Mouse (Mus musculus): ENCODE measurements around the gene Plvap.
A peak's percentile ranks its signal among the peaks of the same experiment; 100 is the strongest.

The Plvap gene

GRCm38 (mm10) chr8:71485142-71486135 is 26.1 kb downstream of the Plvap start, which contains the start of gene Ano8:
TSS of gene Ano8 (minus strand) at chr8:71485963.
- DNase-seq: peak; percentile 82 to 83

- no peak for DNase-seq
Observed at GRCm38 (mm10) chr8:71484736-71485135, 26.8 kb downstream of the Plvap start.

DNA sequence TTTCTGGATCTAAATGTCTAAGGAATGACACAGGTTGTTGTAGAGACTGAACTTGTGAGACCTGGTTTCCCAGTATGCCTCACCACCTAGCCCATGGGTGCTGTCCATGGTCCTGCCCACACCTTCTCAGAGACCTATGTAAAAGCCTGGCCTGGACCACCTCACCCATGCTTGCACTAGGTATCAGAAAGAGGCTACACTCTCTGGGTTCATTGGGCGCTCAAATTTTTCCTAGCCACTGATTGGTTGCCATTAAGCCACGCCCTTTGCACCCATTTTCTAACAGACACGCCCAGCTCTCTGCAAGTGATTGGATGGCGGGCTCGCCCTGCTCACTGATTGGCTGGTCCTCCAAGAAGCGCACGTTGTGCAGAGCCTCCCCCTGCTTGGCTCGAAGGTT is 27.6 kb downstream of the Plvap start:
- DNase-seq: peak in 1 of 2 experiments; percentile 51

DNA sequence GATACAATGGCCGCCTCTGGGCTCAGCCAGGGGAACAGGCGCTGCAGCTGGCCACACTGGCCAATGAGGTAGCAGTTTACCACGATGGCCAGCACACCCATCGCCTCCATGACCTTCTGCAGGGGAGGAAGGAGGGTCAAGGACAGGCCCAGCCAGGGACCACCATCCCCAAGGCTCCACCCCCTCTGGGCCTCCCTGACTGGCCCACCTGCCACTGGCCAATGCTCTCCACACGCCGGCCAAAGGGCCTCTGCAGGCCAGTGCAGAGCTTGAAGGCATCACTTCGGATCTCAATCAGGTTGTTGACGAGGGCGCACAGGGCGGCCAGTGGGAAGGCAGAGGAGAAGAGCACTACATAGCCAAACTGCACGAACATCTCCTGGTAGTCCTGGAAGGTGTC is 32.6 kb downstream of the Plvap start:
- no peak for DNase-seq

- DNase-seq: no peak
Observed at GRCm38 (mm10) chr8:71477196-71477845, 34.2 kb downstream of the Plvap start.

DNA sequence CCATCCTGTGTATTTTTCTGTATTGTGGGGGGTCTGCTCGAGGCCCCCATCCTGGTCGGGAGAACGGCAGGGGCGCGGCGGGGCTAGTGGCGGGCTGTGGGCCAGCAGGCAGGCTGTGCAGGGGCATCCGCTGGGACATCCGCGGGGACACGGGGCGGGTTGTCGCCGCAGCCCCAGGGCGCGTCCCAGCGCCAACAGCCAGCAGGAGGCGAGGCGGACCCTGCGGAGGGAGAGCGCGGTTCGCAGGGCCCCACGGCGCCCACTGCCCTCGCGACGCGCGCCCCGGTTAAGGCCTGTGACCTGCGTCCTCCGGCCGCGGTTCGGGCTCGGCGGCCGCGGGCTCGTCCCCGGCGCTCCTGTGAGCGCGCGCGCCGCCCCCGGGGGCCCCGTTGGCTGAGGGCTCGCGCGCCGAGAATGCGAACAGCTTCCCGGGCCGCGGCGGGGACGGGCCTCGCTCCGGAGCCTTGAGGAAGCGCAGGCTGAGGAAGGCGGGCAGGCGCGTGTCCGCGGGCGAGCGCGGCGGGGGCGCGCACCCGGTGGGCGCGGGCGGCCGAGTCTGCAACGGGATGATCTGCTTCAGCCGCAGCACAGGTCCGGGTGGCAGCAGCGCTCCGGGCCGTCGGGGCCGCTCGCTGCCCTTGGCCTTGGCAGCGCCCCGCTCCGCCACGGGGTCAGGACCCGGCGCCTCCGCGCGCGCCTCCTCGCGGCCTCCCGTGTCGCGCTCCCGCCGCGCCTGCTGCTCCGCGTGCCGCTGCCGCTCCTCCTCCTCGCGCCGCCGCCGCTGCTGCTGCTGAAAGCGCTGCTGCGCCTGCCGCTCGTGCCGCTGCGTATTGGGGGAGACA is 35.2 kb downstream of the Plvap start:
- peak; percentile 72 to 74 for DNase-seq

GRCm38 (mm10) chr8:71475702-71476075 is 35.9 kb downstream of the Plvap start:
- DNase-seq: no peak

DNA sequence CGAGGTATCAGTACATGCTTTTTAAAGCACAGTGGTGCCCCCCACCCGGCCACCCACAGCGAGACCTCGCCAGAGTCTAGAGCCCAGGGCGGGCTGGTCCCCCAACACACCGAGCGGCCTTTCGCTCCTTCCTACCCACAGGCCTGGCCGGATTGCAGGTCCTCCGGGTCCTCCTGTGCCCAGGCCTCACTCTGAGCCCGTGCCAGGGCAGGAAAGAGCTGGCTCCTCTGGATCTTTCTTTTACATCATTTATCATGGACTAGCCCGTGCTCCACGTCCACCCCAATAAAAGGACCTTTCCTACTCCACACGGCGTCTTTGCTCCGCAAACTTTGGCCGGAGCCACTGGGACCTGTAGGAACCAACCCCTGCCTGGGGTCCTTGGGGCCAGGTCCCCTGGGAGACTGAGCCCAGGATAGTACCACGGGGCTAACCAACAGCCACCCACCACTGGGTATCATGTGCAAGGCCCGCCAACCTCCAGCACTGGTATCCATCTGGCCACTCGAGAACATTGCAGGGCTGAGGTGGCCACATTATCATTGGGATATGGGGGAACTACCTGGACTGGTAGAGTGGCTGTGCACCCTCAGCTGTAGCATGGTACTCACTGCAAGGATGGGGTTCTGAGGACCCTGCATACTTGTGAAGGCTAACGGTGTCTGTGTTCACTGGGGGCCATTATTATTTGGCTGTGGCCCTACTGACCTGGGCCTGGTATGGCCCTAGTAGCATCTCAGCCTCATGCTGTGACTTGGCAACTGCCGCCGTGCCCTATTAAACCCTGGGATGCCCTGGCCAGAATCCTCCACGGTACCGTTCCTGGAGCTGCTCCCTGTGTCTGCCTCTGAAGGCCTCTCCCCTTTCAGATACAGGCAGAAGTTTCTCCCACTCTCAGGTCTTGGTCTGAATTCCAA is 36.5 kb downstream of the Plvap start:
- DNase-seq: no peak

DNA sequence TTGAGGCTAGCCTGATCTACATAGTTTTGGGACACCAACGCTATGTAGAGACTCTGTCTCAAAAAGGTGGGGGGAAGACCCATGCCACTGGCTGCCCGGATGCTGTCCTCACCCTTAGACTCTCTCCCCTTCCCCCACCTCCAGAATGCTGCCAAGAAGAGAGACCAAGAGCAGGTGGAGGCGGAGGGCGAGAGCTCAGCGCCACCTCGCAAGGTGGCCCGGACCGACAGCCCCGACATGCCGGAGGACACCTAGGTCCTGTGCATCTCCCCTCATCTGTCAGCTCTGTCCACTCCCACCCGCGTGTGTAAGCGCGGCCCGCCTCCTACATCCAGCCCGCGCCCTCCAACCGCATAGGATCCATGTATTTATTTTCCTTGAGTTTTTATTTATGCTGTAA is 37.2 kb downstream of the Plvap start:
- DNase-seq: no peak

DNA sequence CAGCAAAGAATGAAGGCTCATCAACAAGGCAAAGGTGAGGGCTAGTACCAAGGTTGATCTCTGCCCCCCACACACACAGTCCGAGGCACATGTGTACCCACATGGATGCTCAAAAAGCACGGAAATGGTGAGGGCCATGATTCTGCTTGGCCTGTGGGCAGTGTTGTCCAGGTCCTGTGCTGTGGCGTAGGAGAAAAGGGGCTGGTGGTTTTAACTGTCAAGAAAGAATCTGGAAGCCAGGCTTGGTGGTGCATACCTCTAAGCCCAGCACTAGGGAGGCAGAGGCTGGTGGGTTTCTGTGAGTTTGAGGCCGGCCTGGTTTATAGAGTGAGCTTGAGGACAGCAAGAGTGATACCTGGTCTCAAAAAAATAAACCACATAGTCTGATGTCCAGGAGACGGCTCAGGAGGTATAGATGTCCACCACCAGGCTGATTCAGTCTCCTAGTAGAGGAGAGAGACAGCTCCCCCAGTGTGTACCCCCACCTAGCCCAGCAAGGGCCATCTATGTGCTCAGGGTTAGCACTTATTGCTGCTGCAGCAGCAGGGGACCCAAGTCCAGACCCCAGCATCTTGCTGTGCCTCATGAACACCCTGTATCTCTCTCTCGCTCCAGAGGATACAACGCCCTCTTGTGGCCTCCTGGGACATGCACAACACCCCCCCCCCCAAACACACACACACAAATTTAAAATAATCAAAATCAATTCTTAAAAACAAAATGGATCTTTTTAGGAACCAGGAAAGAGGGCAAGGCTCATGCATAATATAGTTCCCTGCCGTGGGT is 38.8 kb downstream of the Plvap start:
- no peak for DNase-seq

- DNase-seq: no peak
Observed at GRCm38 (mm10) chr8:71471861-71472260, 39.7 kb downstream of the Plvap start.

DNA sequence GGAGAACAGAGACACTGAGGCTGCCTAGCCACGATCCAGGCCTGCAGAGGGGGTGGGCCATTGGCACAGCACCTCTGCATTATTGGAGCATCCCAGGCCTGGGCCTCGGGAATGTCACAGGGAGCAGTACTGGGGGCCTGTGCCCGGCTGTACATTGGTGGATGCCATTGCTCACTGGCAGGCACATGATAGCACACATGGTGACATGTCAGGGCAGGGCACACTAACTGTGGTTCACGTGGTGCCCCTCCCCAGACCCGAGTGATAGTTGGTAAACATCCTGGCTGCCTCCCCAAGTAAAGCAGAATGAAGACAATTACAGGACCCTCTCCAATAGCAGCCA is 40.7 kb downstream of the Plvap start:
- no peak for DNase-seq

DNA sequence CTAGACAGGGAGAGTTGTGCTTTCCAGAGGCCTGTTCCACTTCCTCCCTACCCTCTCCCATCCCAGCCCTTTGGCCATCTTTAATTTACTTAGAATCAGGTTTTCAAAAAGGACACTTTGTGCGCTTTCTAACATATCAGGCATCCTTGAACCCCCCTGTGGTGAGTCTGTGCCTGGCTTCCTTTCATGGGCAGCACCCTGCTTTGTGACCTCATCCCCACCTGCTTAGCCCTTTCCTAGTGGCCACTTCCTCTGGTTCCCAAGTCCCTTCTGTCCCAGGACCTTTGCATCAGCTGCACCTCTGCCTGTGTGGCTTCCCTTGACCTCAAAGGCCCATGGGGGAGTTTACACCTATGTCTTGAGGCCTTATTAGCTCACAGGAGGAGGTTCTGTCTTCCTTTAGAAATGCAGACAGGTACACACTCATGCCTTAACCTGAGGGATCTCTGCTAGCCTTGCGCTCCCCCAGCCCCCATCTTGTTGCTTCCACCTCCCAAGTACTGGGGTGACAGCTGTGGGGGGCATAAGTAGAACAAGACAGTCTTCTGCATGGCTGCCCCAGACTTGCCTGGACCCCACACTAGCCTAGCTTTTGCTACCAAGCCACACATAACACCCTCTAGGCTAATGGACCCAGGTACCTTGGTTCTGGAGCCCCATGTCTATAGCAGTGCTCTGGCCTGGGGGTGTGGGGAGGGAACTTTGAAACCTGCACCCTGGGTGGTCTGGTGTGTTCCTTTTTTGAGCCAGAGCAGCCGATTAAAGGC is 41.2 kb downstream of the Plvap start:
- no peak for DNase-seq

DNA sequence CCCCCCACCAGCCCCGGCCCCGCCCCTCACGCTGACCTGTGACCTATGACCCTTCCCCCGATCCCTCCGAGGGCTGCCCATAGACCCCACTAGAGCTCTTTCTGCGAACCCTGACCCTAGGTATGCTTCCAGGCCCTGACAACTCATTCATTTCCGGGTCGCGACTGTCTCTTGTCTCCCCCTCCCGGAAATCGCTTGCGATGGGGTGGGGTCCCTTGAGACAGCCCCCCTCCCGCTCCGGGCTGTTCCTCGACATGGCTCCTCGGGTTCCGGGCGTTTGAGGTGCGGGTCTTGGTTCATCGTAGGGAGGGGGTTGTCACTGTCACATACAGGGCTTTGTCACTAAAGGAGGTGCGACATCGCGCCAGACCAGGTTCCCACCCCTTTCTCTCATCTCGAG is 42.1 kb downstream of the Plvap start:
- DNase-seq: peak in 1 of 2 experiments; percentile 51

GRCm38 (mm10) chr8:71468916-71469315 is 42.6 kb downstream of the Plvap start, which contains the start of gene Dda1:
TSS of gene Dda1 (plus strand) at chr8:71469199.
- peak; percentile 99 for DNase-seq

- DNase-seq: no peak
Observed at GRCm38 (mm10) chr8:71468001-71468400, 43.6 kb downstream of the Plvap start.

DNA sequence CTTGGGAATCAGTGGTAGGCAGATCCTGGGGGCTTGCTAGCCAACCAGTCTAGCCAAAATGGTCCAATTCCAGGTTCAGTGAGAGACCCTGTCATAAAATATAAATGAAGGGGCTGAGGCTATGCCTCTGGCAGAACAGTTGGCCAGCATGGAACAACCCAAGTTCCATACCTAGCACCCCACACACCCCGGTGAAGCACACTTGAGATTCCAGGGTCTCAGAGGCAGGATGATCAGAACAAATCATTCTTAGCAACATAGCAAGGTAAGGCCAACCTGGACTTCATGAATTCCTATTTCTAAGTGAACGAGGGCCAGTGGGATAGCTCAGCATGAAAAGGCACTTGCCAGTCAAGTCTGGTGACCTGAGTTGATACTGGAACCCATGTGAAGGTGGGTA is 44.4 kb downstream of the Plvap start:
- no peak for DNase-seq

- no peak for DNase-seq
Observed at GRCm38 (mm10) chr8:71466198-71466597, 45.4 kb downstream of the Plvap start.

DNA sequence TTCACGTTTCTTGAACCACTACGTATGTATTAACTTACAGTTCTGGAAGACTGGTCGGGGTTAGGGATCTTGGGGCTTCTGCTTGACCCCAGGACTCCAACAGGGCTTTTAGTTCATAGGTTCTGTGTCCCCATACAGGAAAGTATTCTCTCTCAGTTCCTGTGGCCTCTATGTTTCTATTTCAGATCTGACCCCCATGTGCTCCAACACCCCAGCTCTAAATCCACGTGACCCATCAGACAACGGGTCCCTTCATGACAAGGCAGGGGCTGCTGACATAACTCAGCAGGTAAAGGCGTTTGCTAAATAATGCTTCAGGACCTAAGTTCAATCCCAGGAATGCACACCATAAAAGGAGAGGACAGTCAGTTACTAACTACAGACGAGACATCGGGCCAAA is 45.8 kb downstream of the Plvap start:
- no peak for DNase-seq
